Mouse (Mus musculus) testis, adult 2 months (tissue): ENCODE data around the gene Hcn3. TPM values are rescaled to one million over a fixed set of nuclear protein-coding genes. Genes with fewer than 3 reads are reported as not detected.

Source experiments
- H3K27ac ChIP-seq: fragments of 200-500 bp; 2 replicates; pipeline ENCODE4 v1.5.1; 2012; ENCODE audit warnings: low read depth, low read length; ENCODE audit not compliant: control insufficient read depth, insufficient read depth
- H3K27me3 ChIP-seq: fragments of 200-500 bp; 2 replicates; pipeline ENCODE4 v1.6.1; 2012; ENCODE audit warnings: mild to moderate bottlenecking, low read length, moderate library complexity; ENCODE audit not compliant: control insufficient read depth, insufficient read depth
- H3K36me3 ChIP-seq: fragments of 200-500 bp; 2 replicates; pipeline ENCODE4 v1.6.1; 2012; ENCODE audit warnings: mild to moderate bottlenecking, low read length; ENCODE audit not compliant: control insufficient read depth, insufficient read depth
- H3K4me1 ChIP-seq: fragments of 200-500 bp; 2 replicates; pipeline ENCODE4 v1.6.1; 2012; ENCODE audit warnings: low read length; ENCODE audit not compliant: control insufficient read depth, insufficient read depth
- H3K4me3 ChIP-seq: fragments of 200-500 bp; 2 replicates; pipeline ENCODE4 v1.5.1; 2012; ENCODE audit warnings: low read depth, mild to moderate bottlenecking, low read length, moderate library complexity, mixed read lengths; ENCODE audit not compliant: control insufficient read depth
- CTCF ChIP-seq: fragments of 200-500 bp; IDR thresholded peaks from 2 replicates; pipeline ENCODE4 v1.5.1; 2012; ENCODE audit warnings: low read depth, mild to moderate bottlenecking, inconsistent platforms, low read length, moderate library complexity; ENCODE audit not compliant: control insufficient read depth, insufficient read depth, insufficient replicate concordance
- POLR2A ChIP-seq: fragments of 200-500 bp; IDR thresholded peaks from 2 replicates; pipeline ENCODE4 v1.6.1; 2012; ENCODE audit warnings: low read depth, mild to moderate bottlenecking, inconsistent platforms, low read length, moderate library complexity; ENCODE audit not compliant: control insufficient read depth
- polyA plus RNA-seq: library from polyadenylated mRNA; depleted of rRNA; stranded (reverse); fragments of >200 nt; gene quantifications from 2 replicates; pipeline ENCODE4 v1.2.3, GENCODE M21; 2012

Gene Hcn3
- polyA plus RNA-seq, 1 experiment, result 2.2 TPM

DNA sequence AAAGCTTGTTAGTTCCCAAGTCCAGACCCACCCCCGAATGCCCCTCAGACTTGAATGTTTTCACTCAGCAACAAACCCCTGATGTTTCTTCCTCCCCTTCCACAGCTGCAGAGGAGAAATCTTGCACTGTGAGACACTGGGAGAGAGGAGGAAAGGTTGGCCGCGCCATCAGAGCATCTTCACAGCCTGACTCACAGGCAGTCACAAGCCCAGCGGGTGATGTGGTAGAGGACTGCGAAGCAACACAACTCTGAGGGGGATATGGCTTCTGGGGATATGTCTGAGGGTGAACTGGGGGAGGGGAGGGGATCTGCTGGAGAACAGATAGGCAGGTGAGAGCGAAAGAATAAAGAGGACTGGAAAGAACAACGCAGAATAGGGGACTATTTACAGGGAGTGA, 1.3 kb downstream of the Hcn3 start:
- Histone ChIP-seq H3K4me1 (peaks cover 9% of the 10 kb centered on the region), H3K36me3 (no peaks in the 10 kb centered on the region), H3K27me3 (no peaks in the 10 kb centered on the region), H3K27ac (no peak overlapping the region), H3K4me3 (no peak overlapping the region)
- TF ChIP-seq POLR2A (no peak), CTCF (no peak)

- no peak for TF ChIP-seq CTCF
- TF ChIP-seq POLR2A, result no peak
- H3K4me1 ChIP-seq, result peaks cover 9% of the 10 kb centered on the region
- no peak overlapping the region for H3K27ac ChIP-seq
- no peak overlapping the region for H3K4me3 ChIP-seq
- H3K36me3 ChIP-seq, result no peaks in the 10 kb centered on the region
- no peaks in the 10 kb centered on the region for H3K27me3 ChIP-seq
Measured at GRCm38 (mm10) chr3:89156951-89157350, 3.0 kb downstream of the Hcn3 start.

DNA sequence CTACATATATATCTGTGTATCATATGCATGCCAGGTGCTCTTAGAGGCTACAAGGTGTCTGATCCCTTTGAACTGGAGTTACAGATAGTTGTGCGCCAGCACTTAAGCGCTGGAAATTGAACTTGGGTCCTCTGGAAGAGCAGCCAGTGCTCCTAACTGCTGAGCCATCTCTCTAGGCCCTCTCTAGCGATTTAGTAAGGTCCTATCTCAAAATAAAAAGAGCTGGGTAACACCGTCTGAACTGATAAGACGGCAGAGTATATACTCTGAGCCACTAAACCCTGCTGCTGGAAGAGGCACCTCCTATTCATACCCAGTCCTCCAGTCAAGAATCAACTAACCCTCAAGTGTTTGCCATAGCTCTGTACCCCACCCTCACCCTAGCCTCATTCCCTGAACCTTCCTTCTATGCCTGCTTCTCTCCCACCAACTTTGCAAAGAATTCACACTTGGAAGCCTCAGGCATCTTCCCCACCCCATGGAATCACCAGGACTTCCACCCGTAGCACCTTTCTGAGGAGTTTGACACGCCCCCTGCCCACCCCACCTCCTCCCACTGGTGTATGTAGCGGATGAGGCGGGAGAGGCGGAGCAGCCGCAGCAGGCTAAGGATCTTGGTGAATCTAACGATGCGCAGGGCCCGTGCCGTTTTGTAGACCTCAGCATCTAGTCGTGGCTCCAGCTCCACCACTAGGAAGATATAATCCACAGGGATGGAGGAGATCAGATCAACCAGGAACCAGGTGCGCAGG, 7.7 kb downstream of the Hcn3 start:
- no peak overlapping the region for H3K4me3 ChIP-seq
- no peaks in the 10 kb centered on the region for H3K27me3 ChIP-seq
- TF ChIP-seq POLR2A (no peak), CTCF (no peak)
- H3K4me1 ChIP-seq, result peaks cover 7% of the 10 kb centered on the region
- H3K36me3 ChIP-seq, result no peaks in the 10 kb centered on the region
- H3K27ac ChIP-seq, result no peak overlapping the region

GRCm38 (mm10) chr3:89148567-89148966, 11.4 kb downstream of the Hcn3 start:
- TF ChIP-seq POLR2A, result no peak
- no peak for TF ChIP-seq CTCF
- peaks cover 7% of the 10 kb centered on the region for H3K4me1 ChIP-seq
- no peaks in the 10 kb centered on the region for H3K36me3 ChIP-seq
- no peak overlapping the region for H3K27ac ChIP-seq
- no peak overlapping the region for H3K4me3 ChIP-seq
- no peaks in the 10 kb centered on the region for H3K27me3 ChIP-seq

GRCm38 (mm10) chr3:89147979-89148311, 12.1 kb downstream of the Hcn3 start:
- Histone ChIP-seq H3K27ac (no peak overlapping the region), H3K4me1 (peaks cover 7% of the 10 kb centered on the region), H3K36me3 (no peaks in the 10 kb centered on the region), H3K27me3 (no peaks in the 10 kb centered on the region), H3K4me3 (no peak overlapping the region)
- TF ChIP-seq CTCF (no peak), POLR2A (no peak)

GRCm38 (mm10) chr3:89147101-89147978, 12.7 kb downstream of the Hcn3 start:
- peaks cover 7% of the 10 kb centered on the region for H3K4me1 ChIP-seq
- H3K4me3 ChIP-seq, result no peak overlapping the region
- no peaks in the 10 kb centered on the region for H3K36me3 ChIP-seq
- no peak for TF ChIP-seq CTCF
- TF ChIP-seq POLR2A, result no peak
- no peaks in the 10 kb centered on the region for H3K27me3 ChIP-seq
- H3K27ac ChIP-seq, result no peak overlapping the region

DNA sequence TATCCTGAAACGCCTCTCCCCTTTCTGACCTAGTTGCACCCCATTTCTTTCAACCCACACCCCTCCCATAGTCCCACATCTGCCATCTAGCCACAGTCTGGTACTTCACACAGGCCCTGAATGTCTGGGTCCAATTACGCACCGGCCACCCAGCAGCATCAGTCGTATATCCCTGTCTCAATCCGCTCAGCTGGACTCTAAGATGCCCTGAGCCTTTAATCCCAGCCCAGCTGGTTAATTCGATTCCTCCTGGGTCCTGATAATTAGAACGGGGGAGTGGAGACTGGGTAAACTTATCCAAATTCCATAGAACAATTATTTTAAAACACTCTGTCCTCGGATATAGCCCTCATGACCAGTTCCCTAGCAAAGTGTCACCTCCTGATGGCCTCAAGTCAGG, 14.4 kb downstream of the Hcn3 start:
- Histone ChIP-seq H3K27ac (no peak overlapping the region), H3K27me3 (no peaks in the 10 kb centered on the region)

More for the DNA sequence above, 14.4 kb downstream of the Hcn3 start:
- no peak overlapping the region for H3K4me3 ChIP-seq
- TF ChIP-seq CTCF, result no peak
- TF ChIP-seq POLR2A, result no peak
- H3K36me3 ChIP-seq, result no peaks in the 10 kb centered on the region
- H3K4me1 ChIP-seq, result peaks cover 7% of the 10 kb centered on the region
